Mouse (Mus musculus) kidney, adult 2 months (tissue): ENCODE data around the gene Pdzd2.

ENCODE experiments used
- CTCF ChIP-seq: fragments of 200-500 bp; conservative IDR thresholded peaks from 2 replicates; pipeline ENCODE4 v1.5.1; 2011; ENCODE audit warnings: low read depth, mild to moderate bottlenecking, control low read depth, low read length, moderate library complexity, mixed read lengths; ENCODE audit not compliant: insufficient read depth, insufficient read length
- POLR2A ChIP-seq: fragments of 200-500 bp; IDR thresholded peaks from one replicate; pipeline ENCODE4 v1.6.1; 2011; ENCODE audit warnings: low read depth, low read length, control low read depth

- no peak for TF ChIP-seq CTCF
- TF ChIP-seq POLR2A = no peak
Observed at GRCm38 (mm10) chr15:12311465-12311864, 428.3 kb downstream of the Pdzd2 start.
